Mouse (Mus musculus) lung, embryonic 14.5 days (tissue): ENCODE data around the gene Arhgap42. TPM values are rescaled to one million over a fixed set of nuclear protein-coding genes. Genes with fewer than 3 reads are reported as not detected.

Experiments used
- ATAC-seq: fragments of 200-750 bp; cut with Nextera tagmentation; 2 replicates; pipeline ENCODE4 v1.8.0; 2017; ENCODE audit warnings: mild to moderate bottlenecking, moderate TSS enrichment, moderate library complexity; ENCODE audit not compliant: insufficient read depth
- DNase-seq: peaks from one replicate; pipeline ENCODE4 v3.0.0-alpha.2; 2015
- H3K27ac ChIP-seq: fragments of 300-500 bp; sonication (generic); 2 replicates; pipeline ENCODE4 v1.5.1; 2014; ENCODE audit warnings: low read depth, mild to moderate bottlenecking, moderate library complexity
- H3K27me3 ChIP-seq: fragments of 300-500 bp; sonication (generic); 2 replicates; pipeline ENCODE4 v1.6.1; 2014; ENCODE audit warnings: low read length, control low read depth; ENCODE audit not compliant: insufficient read depth
- H3K36me3 ChIP-seq: fragments of 300-500 bp; sonication (generic); 2 replicates; pipeline ENCODE4 v1.6.1; 2014; ENCODE audit warnings: control low read depth; ENCODE audit not compliant: insufficient read depth
- H3K4me1 ChIP-seq: fragments of 300-500 bp; sonication (generic); 2 replicates; pipeline ENCODE4 v1.6.1; 2014; ENCODE audit warnings: antibody characterized with exemption, control low read depth; ENCODE audit not compliant: insufficient read depth
- H3K4me2 ChIP-seq: fragments of 300-500 bp; sonication (generic); 2 replicates; pipeline ENCODE4 v1.6.1; 2014; ENCODE audit warnings: mild to moderate bottlenecking
- H3K4me3 ChIP-seq: fragments of 300-500 bp; sonication (generic); 2 replicates; pipeline ENCODE4 v1.5.1; 2014; ENCODE audit warnings: low read depth, low read length
- H3K9ac ChIP-seq: fragments of 300-500 bp; sonication (generic); 2 replicates; pipeline ENCODE4 v1.6.1; 2014
- H3K9me3 ChIP-seq: fragments of 300-500 bp; sonication (generic); 2 replicates; pipeline ENCODE4 v1.6.1; 2016; ENCODE audit warnings: low read depth, low read length, control low read depth
- CTCF ChIP-seq: IDR thresholded peaks from 2 replicates; pipeline ENCODE4 v1.5.1; 2016; ENCODE audit warnings: antibody characterized with exemption, low read depth
- WGBS: fragments of 180-500 bp; shearing (Covaris S2); extraction: QIAGEN DNeasy Blood & Tissue Kit; methylation state at CpG from one replicate; pipeline ENCODE4 v1.1.7; 2014; 5-methylcytosine and 5-hydroxymethylcytosine counted together
- polyA plus RNA-seq: library from polyadenylated mRNA; unstranded; fragments of >200 nt; fragmentation: Nextera tagmentation; extraction: Ambion mirVana; gene quantifications from 2 replicates; pipeline ENCODE4 v1.2.1, GENCODE M21; 2014

Gene Arhgap42
- 44.2 and 45.8 TPM in 2 replicates for polyA plus RNA-seq

DNA sequence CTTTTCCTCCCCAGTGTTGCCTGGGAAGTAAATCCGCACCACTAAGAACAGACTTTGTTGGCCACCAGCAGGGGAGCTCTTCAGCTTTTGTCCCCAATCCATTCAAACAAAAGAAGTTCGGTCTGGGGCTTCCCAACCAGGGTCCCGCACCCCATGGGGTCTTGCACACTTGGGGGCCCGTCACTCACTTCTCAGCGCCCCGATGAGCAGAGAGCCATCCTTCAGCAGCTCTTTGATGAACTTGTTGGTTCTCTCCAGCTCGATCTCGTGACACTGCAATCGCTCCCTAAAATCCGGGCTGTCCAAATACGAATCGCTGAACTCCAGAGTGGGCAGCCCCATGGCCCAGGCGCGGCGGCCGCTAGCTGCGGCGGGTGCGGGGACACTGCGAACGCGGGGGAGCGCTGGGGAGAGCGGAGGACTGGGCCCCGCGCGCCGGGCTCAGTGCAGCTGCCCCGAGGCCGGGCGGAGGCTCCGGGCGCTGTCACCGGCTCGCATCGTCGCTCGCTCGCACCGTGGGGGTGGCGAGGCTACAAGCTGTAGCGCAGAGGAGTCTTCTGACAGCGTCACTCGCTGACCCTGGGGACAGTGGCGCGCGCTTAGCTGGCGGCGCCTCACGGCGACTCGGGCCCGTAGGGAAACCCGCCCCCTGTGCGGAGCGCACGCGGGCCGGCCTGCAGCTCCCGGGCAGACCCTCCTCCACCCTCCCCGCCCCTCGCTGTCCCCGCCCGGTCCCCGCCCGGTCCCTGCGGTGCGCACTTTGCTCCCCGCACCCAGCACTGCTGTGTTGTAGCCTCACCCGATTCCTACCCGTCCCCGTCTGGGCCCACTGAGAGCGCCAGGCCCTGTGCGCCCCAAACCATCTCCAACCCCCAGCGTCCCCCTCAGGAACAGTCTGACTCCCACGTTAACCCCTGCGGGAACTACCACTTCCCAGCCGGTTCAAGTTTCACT, at the start of gene Arhgap42:
Gene Arhgap42, minus strand, starts transcription at position 664 of the 954 bp plus-strand sequence.
- Histone ChIP-seq H3K27me3 (no peaks in the 10 kb centered on the region), H3K9ac (peak within 1 kb of the TSS; percentile 95), H3K36me3 (no peaks in the 10 kb centered on the region), H3K4me3 (peak within 1 kb of the TSS; percentile 79), H3K4me2 (peak within 1 kb of the TSS; percentile 71), H3K4me1 (peaks cover 5% of the 10 kb centered on the region), H3K9me3 (no peaks in the 10 kb centered on the region), H3K27ac (peak within 1 kb of the TSS; percentile 97)
- DNase-seq (peak; percentile 91), ATAC-seq (peak; percentile 97)
- peak; percentile 78 for TF ChIP-seq CTCF
- under 1% methylated on average over 76 of the region's 78 CpGs for WGBS

DNA sequence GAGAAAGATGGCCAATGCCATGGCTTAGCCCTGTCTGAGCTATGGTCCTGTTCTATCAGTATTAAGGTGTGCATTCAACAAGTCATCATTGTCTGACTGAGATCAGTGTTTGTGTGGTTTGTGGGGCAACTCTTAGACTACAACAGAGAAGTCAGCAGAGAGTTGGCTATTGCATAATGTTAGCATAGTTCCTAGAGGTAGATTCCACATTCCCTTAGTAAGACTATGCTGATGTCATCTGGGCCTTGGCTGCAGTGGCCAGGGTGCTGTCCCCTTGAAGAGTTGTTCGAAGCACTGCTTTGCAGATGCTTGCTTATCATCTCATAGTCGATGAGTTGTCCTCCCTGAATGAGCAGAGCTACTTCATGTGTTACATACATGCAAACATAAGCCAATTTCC, 49.2 kb upstream of the Arhgap42 start:
- DNase-seq, result no peak
- Histone ChIP-seq H3K9me3 (no peaks in the 10 kb centered on the region), H3K4me3 (no peak overlapping the region), H3K4me2 (no peak overlapping the region), H3K27ac (no peak overlapping the region), H3K9ac (no peak overlapping the region), H3K4me1 (no peaks in the 10 kb centered on the region), H3K27me3 (no peaks in the 10 kb centered on the region), H3K36me3 (no peaks in the 10 kb centered on the region)
- 84% methylated on average over 2 of the region's 2 CpGs for WGBS
- TF ChIP-seq CTCF, result no peak
- no peak for ATAC-seq

DNA sequence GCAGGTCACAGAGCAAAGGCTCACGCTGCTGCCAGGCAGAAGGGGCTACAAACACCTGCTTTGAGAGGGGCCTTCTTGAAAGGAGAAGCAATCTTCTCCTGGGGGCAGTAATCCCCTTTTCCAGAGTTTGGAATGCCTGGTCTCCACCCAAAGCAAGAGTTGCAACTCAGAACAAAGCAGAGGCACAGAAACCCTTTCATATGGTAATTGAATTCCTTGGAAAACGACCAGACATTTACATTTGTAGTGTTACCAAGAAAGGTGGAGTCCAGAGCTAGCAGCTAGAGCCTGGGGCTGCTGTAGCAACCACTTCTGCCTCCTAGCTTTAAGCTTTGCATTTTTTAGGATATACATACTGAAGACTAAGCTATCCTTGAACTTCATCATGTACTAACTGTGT, 30.4 kb upstream of the Arhgap42 start:
- 25% methylated on average over 2 of the region's 2 CpGs for WGBS
- no peak overlapping the region for H3K9ac ChIP-seq
- H3K36me3 ChIP-seq, result no peaks in the 10 kb centered on the region
- no peaks in the 10 kb centered on the region for H3K9me3 ChIP-seq
- no peak overlapping the region for H3K27ac ChIP-seq
- no peak overlapping the region for H3K4me3 ChIP-seq
- no peaks in the 10 kb centered on the region for H3K4me1 ChIP-seq
- H3K4me2 ChIP-seq, result no peak overlapping the region
- no peaks in the 10 kb centered on the region for H3K27me3 ChIP-seq
- TF ChIP-seq CTCF, result no peak
- no peak for ATAC-seq
- no peak for DNase-seq

DNA sequence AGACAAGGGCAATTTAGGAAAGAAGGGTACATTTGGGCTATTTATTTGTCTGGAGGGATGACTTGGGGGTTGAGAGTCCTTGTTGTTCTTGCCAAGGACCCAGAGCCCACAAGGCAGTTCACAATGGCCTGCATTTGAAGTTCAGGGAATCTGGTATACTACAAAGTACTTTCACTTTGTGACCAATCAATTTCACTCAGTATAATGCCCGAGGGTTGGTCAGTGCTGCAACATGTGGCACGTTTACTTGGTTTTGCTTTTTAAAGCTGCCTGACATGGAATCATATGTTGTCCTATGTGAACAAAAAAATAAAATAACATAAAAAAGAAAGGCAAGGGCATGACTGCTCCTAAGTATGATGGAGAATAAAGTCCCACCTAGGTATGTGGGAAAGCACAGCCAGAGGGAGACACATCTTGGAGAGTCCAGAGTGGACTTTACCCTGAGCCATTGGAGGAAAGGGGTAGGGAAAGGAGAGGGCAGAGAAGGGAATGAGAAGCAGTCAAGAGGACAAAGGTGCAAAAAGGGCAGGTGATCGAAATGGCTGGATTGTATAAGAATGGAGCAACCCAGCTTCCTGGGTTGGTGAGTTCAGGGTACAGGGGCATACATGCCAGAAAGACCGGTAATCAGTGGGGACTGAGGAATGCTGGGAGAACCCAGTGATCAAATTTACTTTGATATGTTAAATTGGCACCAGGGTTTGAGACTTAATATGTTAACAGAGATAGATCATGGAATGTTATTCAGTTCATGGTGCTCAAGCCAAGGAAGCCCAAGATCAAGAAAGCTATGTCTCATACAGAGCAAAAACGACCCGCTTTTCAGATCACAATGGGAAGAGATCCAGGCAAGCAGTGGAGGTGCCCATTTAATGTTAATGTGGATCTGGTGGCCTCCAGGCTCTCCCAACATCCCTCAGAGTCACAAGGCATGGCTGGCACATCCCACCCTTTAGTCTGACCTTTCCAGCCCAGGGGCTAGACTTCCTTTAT, 29.0 kb upstream of the Arhgap42 start:
- Histone ChIP-seq H3K9me3 (no peaks in the 10 kb centered on the region), H3K27me3 (no peaks in the 10 kb centered on the region), H3K9ac (no peak overlapping the region), H3K27ac (no peak overlapping the region), H3K4me1 (no peaks in the 10 kb centered on the region), H3K4me2 (no peak overlapping the region), H3K4me3 (no peak overlapping the region), H3K36me3 (no peaks in the 10 kb centered on the region)
- ATAC-seq, result no peak
- no peak for DNase-seq
- 79% methylated on average over 6 of the region's 6 CpGs for WGBS
- no peak for TF ChIP-seq CTCF

DNA sequence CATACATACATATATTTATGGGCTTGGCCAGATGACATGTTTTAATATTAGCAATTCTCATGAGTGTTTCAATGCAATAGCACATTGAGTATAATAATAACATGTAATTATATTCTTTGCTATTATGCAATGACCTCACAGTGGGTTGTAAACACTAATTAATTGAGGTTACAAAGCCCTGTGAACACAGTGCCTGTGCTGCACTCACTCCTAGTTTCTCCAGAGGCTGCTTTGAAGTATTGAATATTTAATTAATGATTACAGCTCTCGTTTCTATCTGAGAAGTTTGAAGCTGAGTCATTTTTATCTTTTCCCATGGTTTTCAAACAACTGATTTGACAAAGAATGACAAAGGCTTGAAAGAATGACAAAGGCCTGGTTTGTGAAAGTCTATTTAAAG, 24.6 kb upstream of the Arhgap42 start:
- Histone ChIP-seq H3K4me2 (no peak overlapping the region), H3K4me3 (no peak overlapping the region), H3K36me3 (no peaks in the 10 kb centered on the region), H3K9ac (no peak overlapping the region), H3K9me3 (no peaks in the 10 kb centered on the region), H3K4me1 (no peaks in the 10 kb centered on the region), H3K27ac (no peak overlapping the region), H3K27me3 (no peaks in the 10 kb centered on the region)
- ATAC-seq (no peak), DNase-seq (no peak)
- no peak for TF ChIP-seq CTCF
- WGBS, result 43% methylated on average over 1 of the region's 1 CpGs

DNA sequence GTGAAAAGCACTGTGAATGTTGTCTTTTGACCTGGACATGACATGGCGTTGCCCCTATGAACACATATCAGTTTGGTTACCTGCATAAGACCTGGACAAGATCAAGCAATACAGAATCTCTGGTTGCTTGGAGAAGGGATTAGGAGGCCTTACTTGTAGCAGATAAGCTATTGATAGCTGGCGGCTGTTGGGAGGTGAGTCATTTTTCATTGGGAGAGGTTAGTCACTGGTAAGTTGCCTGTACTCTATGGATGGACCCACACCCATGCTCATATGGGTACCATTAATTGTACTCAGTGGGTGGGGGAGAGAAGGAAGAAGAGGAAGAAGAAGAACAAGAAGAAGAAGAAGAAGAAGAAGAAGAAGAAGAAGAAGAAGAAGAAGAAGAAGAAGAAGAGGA, 23.6 kb upstream of the Arhgap42 start:
- Histone ChIP-seq H3K4me2 (no peak overlapping the region), H3K36me3 (no peaks in the 10 kb centered on the region), H3K4me1 (no peaks in the 10 kb centered on the region), H3K4me3 (no peak overlapping the region), H3K27ac (no peak overlapping the region), H3K9ac (no peak overlapping the region), H3K27me3 (no peaks in the 10 kb centered on the region), H3K9me3 (no peaks in the 10 kb centered on the region)
- WGBS, result 67% methylated on average over 2 of the region's 2 CpGs
- ATAC-seq, result no peak
- TF ChIP-seq CTCF, result no peak
- DNase-seq, result no peak
